Mouse (Mus musculus): ENCODE data around the gene Aqr. TPM values are rescaled to one million over a fixed set of nuclear protein-coding genes. Genes with fewer than 3 reads are reported as not detected.

Aqr gene
- total RNA-seq, 1 experiment from 2014 or later: 49.2 TPM

GRCm38 (mm10) chr2:114095348-114095747 lies 91.5 kb downstream of the Aqr start:
- ATAC-seq (replicated peaks; ENCODE audit: insufficient number of reproducible peaks, low FRiP score, low TSS enrichment, poor library complexity, severe bottlenecking): no peak

DNA sequence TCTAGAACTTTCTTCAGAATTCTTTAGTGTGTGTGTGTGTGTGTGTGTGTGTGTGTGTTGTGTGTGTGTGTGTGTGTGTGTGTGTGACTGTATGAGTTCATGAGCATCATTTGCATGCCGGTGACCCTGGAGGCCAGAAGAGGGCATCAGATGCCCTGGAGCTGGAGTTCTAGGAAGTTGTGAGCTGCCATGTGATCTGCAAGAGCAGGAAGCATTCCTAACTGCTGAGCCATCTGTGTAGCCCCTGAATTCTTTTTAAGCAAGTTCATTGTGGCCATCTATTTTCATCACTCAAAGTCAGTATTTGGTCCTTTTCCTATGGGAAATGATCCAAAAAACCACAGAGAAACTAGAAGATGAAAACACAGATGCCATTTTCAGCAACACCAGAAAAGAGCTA lies 92.1 kb downstream of the Aqr start:
- ATAC-seq (replicated peaks; ENCODE audit: insufficient number of reproducible peaks, low FRiP score, low TSS enrichment, poor library complexity, severe bottlenecking): no peak

DNA sequence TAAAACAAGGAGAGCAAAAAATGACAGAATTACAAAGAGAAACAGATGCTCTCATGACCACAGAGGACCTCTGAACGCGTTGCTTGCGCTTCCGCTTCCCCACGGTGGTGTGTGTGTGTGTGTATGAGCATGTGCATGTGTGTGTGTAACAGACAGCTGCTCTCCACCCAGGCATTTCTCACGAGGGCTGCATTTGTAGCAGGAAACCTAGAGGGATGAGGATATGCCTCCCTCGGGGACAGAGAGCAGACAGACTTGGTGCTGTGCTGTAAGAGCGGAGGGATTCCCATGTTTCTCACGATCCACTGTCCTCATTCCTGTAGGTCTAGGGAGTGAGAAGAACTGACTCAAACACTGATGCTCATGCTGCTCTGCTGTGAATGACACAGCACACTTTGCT lies 93.2 kb downstream of the Aqr start:
- ATAC-seq (replicated peaks; ENCODE audit: insufficient number of reproducible peaks, low FRiP score, low TSS enrichment, poor library complexity, severe bottlenecking): no peak

GRCm38 (mm10) chr2:114089862-114090261 lies 97.0 kb downstream of the Aqr start:
- ATAC-seq (replicated peaks; ENCODE audit: insufficient number of reproducible peaks, low FRiP score, low TSS enrichment, poor library complexity, severe bottlenecking): no peak

- ATAC-seq (replicated peaks; ENCODE audit: insufficient number of reproducible peaks, low FRiP score, low TSS enrichment, poor library complexity, severe bottlenecking): no peak
Observed at GRCm38 (mm10) chr2:114087271-114087670, 99.6 kb downstream of the Aqr start.

DNA sequence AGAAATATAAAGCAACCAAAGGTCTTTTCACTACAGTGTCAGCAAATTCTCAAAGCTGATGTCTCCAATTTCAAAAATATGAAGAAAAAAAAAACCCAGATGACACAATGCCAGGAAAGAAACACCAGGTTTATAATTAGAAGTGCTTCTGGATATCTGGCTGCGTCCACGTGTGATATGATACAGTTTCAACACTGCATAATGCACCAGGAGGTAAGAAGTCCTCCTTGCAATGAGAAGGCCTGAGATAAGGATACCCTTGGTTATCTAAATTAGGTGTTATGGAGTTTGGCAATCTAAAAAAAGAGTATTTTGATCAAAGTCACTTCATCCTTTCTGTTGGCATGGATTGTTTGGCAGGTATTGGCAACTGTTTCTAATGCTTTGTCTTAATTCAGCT lies 114.9 kb downstream of the Aqr start:
- ATAC-seq (replicated peaks; ENCODE audit: insufficient number of reproducible peaks, low FRiP score, low TSS enrichment, poor library complexity, severe bottlenecking): no peak

GRCm38 (mm10) chr2:114066226-114066625 lies 120.6 kb downstream of the Aqr start:
- ATAC-seq (replicated peaks; ENCODE audit: insufficient number of reproducible peaks, low FRiP score, low TSS enrichment, poor library complexity, severe bottlenecking): no peak

DNA sequence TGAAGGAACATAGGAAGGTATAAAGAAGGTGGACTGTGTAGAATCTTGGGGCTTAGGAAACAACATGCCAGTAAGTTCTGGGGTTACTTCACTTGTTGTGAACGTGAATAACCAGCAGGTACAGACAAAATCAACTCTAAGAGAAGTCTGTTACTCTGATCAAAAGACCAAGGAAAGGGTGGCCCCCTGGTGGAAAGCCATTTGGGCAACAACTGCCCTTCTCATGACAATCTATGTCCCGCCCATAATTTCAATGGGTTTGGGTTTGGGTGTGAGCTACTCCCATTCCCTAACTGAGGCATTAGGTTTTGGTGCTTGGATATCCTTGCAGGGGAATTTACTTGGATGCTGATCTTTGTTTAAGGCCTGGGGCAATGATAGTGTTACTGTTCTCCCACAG lies 122.8 kb downstream of the Aqr start:
- ATAC-seq (replicated peaks; ENCODE audit: insufficient number of reproducible peaks, low FRiP score, low TSS enrichment, poor library complexity, severe bottlenecking): no peak

DNA sequence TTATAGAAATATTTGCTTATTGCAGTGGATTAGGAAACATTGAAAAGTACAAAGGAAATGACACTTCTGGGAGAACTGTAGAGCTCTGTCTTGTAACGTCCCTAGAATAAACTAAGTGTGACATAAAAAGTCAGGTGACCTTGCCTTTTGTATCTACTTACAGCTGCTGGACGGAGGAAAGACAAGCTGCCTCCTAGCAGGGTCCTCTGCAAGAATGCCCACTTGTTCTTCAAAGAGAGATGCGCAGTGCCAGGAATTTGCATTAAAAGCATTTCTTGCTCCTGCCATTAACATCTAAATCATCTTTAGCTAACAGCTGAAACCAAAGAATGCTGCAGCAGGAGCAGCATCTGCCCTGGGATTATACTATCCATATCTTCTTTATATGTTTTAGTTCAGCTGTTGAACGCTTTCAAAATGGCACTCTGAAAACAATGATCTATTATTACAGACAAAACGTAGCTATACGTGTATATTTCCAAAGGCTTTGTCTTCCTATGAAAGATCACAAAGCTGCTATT lies 126.7 kb downstream of the Aqr start:
- no peak for ATAC-seq (replicated peaks; ENCODE audit: insufficient number of reproducible peaks, low FRiP score, low TSS enrichment, poor library complexity, severe bottlenecking)

GRCm38 (mm10) chr2:114059608-114060007 lies 127.2 kb downstream of the Aqr start:
- no peak for ATAC-seq (replicated peaks; ENCODE audit: insufficient number of reproducible peaks, low FRiP score, low TSS enrichment, poor library complexity, severe bottlenecking)

DNA sequence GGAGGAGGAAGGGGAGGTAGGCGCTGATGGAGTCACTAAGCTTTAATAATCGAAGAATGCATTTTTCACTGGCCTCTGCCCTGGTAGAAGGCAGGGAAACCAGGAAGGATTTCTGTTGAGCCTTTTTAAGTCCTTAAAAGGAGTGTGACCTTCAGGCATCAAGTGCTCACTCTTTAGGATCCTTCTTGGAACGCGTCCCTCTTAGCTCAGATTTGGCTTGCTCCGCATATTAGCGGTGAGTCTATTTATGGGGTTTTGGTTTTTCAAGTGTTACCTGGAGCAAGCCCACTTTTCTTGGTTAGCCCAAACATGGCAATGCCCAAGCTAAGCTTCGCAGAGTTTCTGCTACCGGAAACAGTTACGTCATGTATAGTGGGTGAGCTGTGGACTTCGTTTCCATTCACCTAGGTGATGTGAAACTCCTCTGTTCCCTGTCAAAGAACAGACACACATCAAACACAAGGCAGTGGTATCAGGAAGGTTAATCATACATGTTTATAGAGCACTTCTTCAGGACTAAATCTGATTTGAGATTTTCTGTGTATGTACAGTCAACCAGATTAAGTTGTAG lies 128.5 kb downstream of the Aqr start:
- no peak for ATAC-seq (replicated peaks; ENCODE audit: insufficient number of reproducible peaks, low FRiP score, low TSS enrichment, poor library complexity, severe bottlenecking)

DNA sequence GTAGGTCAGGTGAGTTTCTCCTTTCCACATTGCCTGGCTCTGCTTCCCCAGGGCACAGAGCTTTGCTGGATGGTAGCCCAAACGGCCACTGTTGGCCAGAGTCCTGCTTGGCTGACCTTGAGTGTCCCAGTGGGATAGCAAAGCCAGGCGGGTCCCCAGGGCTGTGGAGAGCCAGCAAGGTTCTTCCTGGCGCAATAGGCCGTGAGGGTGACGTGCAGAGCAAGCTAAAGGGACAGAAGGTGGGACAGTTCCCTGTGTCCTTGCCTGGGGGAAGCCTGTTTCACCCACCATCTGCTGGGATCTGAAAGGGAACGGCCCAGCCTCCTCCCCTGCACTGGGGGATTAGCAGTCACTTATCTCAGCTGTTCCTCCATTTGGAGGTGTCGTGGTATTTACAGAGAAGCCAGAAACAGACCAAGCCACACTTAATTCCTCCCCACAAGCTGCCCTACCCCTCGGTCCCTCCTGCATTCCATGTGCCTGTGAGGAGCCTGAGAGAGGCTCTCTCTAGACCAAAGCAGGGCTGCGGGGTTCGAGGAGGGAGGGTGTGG lies 129.4 kb downstream of the Aqr start:
- ATAC-seq (replicated peaks; ENCODE audit: insufficient number of reproducible peaks, low FRiP score, low TSS enrichment, poor library complexity, severe bottlenecking): no peak

DNA sequence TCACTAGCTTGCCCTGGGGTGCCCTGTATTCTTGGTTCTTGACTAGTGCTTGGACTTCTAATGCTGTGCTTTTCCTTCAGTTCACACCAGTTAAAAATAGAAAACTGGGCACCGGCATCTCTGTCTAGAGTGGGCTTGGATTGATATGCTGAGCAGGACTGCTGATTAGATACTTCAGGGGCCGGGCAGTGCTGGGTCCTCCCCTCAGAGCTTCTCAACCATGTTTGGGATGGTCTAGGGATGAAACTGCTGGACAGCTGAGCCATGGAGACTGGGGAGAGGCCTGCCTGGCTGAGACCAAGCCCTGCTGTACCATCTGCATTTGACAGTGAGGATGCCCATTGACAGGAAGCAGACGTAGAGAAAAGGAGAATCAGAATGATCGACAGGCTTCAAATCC lies 132.7 kb downstream of the Aqr start:
- no peak for ATAC-seq (replicated peaks; ENCODE audit: insufficient number of reproducible peaks, low FRiP score, low TSS enrichment, poor library complexity, severe bottlenecking)

DNA sequence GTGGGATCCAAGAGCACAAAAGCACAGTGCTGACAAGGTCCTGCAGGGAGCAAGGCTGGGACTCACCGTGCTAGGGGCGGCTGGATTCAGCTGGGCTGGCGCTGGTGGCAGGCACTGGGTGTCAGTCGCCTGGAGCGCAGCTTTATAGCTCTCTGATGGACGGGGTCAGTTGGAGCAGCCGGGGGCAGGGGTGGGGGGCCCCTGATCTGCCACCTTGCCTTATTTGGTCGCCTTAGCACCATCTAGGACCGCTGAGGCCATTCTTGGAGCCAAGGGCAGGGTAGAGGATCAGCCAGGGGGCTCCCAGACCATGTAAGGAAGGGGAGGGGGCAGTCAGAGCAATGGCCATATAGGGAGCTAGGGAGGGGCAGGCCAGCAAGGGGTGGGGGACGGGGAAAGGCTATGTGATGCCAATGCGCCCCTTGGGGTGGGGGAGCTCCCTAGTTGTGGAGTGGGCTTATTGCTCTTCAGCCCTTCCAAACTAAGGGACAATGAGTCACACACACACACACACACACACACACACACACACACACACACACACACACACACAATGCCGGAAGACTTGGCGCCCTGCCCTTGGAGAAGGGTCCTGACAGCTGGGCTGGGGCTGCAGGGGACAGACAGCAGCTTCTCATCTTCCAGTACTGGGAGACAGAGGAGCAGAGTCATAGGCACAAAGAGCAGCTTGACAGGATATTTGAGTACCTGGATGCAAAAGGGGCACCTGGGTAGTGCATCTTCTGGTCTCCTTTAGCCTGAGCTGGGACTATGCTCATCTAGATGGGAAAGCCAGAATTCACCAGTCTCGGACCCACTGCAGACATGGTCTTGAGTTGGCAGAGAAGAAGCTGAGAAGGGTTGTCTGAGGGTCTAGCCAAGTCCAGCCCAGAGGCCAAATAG lies 133.9 kb downstream of the Aqr start, which contains the start of gene Actc1:
Gene Actc1, minus strand, starts transcription at position 853 of the 903 bp plus-strand sequence.
- no peak for ATAC-seq (replicated peaks; ENCODE audit: insufficient number of reproducible peaks, low FRiP score, low TSS enrichment, poor library complexity, severe bottlenecking)

DNA sequence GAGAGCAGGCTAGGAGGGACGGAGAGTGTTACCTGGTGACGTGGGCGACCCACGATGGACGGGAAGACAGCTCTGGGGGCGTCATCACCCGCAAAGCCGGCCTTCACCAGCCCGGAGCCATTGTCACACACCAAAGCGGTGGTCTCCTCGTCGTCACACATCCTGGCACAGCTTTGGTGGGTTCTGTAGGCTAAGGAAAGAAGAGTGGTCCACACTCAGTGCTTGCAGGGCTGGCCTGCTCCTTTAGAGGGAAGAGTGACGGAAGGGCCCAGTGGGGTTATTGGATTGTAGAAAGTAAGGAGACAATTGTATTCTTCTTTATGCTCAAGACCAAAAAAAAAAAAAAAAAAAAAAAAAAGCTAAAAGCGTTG lies 135.0 kb downstream of the Aqr start:
- no peak for ATAC-seq (replicated peaks; ENCODE audit: insufficient number of reproducible peaks, low FRiP score, low TSS enrichment, poor library complexity, severe bottlenecking)

Other genes starting within 250 kb of the Aqr start
- gene Gjd2, start 173.4 kb downstream of the Aqr start, total RNA-seq (2017): not detected in 3 replicates
- gene Actc1, start 133.5 kb downstream of the Aqr start, total RNA-seq (2017): not detected in 3 replicates
- gene Zfp770, start 14.4 kb upstream of the Aqr start, total RNA-seq (2017): 18.5 to 31.9 TPM (median 22.4 TPM) in 3 replicates

Measured in monocyte, adult 5-6 weeks (primary cell).